Mouse (Mus musculus) lung, postnatal 10 days (tissue): ENCODE data around the gene Ms4a6d.
A peak's percentile ranks its signal among the peaks of the same experiment; 100 is the strongest.
"Not testable (repeated sequence)": the region's sequence is repeated elsewhere in the genome, so short reads cannot be mapped to it uniquely, and the experiment has no call there.

Experiments
- DNase-seq: peaks from one replicate; pipeline ENCODE4 v3.0.0; 2021

Gene Ms4a6d

GRCm38 (mm10) chr19:11604603-11605002, at the start of gene Ms4a6d:
Ms4a6d (minus strand) TSS chr19:11604849.
- no peak for DNase-seq

- DNase-seq: no peak
These were observed 44.9 kb upstream of the Ms4a6d start for GRCm38 (mm10) chr19:11649564-11649963.

DNA sequence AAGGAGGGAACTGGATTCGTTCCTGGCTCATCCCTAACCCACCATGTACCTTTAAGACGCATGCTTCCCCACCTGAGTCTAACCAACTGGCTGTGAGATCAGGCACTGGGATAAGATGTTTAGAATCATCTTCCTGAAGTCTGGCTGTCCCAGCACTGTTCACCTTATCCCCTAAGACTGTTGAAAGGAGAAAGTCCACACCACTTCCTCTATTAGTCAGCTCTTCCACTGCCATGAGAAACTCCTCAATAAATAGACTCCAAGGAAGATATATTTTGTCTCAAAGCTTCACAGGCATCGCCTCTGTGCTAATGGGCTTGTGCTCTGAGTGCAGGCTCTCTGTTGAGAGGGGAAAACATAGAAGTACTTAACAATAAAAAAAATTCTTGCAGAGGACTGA, 41.5 kb upstream of the Ms4a6d start:
- no peak for DNase-seq

DNA sequence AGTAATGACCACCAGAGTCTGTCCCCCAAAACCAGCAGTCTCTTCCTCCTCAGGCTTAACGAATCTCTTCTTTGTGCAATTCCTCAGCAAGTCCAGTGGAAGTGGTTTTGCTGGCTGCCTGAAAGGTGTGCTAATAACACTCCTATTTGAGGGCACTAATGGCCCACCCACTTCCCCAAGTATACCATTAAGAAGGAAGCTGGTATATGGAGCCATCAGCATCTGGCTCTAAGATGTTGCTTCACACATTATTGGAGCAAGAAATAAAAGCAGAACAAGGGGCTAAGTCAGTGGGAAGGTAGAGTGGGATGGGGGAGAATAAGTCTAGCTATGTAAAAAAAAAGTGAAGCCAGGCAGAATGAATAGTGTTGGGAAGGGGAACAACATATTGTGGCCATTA, 36.1 kb upstream of the Ms4a6d start, which contains the start of gene Ms4a3:
TSS of gene Ms4a3 (minus strand) at position 120 of the 400 bp plus-strand sequence.
- no peak for DNase-seq

DNA sequence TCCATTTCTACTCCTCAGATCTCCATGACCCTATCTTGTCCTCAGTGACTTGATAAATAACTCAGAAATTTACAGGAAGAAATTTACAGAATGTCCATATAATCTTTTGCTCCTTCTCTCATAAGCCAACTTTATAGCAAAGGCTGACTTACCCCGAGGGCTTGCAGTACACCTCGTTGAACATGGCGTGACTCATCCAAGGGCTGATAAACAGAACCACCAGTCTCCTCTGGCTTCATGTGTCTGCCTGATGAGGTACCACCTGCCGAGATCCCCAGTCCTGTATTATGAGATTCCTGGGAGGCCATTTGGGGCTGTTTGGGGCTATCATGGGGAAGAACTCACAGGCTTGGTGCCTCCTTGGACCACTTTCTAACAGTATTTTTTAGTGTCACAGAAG, 34.4 kb upstream of the Ms4a6d start:
- DNase-seq: no peak

GRCm38 (mm10) chr19:11635572-11635971, 30.9 kb upstream of the Ms4a6d start:
- no peak for DNase-seq

DNA sequence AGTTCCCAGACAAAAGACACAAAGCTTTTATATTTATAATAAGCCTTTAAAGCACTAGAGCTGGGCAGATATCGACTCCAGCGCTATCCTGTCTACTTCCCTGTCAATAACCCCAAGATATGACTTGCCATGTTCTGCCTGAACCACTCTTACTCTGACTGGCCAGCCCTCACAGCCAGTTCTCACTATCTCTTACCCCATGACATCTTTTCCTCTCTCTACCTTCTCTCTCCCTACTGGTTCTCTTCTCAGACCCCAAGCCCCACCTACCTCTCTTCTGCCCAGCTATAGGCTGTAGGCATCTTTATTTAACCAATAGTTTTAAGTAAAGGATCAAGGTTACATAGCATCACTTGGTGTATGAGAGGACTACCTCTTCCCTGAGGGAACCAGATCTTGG, 29.7 kb upstream of the Ms4a6d start:
- no peak for DNase-seq

GRCm38 (mm10) chr19:11633732-11634131, 29.1 kb upstream of the Ms4a6d start:
- no peak for DNase-seq

DNA sequence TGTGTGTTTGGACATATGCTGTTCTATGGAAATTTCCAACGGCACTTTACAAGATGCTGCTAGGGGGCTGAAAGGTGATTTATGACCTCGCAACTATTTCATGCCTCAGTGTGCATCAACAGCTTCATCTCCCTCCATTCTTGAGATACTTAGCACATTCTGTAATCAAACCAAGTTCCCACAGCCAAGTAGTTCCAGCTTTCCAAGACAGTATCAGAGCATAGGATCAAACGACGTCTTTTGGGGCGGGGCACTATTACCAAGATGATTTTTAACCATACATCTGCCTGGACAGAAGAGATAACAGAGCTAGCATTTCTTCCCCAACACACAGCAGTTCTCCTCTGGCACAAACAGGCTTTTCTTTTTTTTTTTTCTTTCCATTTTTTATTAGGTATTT, 20.6 kb upstream of the Ms4a6d start:
- DNase-seq: no peak

DNA sequence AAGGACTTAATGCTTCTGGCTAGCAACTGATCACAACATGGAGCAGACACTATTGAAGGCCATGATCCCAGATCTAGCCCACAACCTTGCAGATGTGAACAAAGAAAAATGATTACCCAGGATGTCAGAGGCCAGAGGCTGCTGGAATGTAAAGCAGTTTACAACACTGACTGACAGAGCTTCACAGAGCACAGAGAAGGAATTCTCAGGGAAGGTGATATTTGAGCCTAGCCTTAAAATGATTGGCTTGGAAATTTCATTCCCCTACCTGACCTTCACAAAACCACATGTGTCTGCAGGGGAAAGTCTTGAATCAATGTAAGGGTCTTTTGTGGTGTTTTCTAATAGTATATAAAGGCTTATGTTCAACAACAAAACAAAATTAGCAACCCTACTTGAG, 20.2 kb upstream of the Ms4a6d start:
- no peak for DNase-seq

GRCm38 (mm10) chr19:11623551-11623950, 18.9 kb upstream of the Ms4a6d start, which contains the start of gene Ms4a2:
Ms4a2 (minus strand) TSS chr19:11623719.
- no peak for DNase-seq

GRCm38 (mm10) chr19:11617983-11618382, 13.3 kb upstream of the Ms4a6d start:
- no peak for DNase-seq

GRCm38 (mm10) chr19:11614805-11615204, 10.2 kb upstream of the Ms4a6d start:
- no peak for DNase-seq

GRCm38 (mm10) chr19:11613776-11614443, 9.3 kb upstream of the Ms4a6d start:
- no peak for DNase-seq

- DNase-seq: no peak
These were observed 8.4 kb upstream of the Ms4a6d start for GRCm38 (mm10) chr19:11613084-11613483.

DNA sequence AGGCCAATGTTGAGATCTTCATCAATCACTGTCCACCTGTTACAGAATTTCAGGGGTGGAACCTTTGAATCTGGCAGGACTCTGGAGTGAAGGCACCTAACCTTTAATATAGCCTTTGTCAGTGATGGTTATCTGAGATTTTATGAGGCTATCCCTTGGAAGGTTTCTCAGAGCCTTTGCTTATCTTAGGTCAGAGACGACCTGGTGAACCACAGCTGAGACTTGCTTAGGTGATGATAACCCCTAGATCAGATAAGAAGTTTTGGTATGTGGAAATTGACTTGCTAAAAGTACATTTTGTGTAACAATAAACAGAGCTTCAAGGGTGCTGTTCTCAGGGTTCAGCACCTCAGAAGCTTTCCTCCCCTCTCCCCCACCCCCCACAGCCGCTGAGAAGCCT, 7.6 kb upstream of the Ms4a6d start:
- DNase-seq: no peak

DNA sequence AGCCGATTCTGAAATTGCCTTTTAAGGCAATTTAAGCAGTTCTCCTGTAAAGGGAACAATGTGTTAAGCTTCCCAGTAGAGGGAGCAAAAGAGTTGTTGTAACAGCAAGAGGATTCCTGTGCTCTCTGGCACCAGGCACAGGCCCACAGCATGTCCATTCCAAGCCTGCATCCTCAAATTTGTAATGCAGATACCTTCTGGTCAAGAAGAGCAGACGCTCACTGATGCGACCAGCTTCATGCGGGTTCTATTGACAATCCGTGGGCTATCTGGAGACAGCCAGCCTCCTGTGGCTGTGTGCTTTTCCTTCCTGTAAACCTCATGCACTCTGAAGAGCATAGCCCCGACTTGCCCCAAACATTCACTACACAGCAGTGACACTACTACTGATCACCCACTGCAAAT, 6.9 kb upstream of the Ms4a6d start:
- peak; percentile 62 for DNase-seq

DNA sequence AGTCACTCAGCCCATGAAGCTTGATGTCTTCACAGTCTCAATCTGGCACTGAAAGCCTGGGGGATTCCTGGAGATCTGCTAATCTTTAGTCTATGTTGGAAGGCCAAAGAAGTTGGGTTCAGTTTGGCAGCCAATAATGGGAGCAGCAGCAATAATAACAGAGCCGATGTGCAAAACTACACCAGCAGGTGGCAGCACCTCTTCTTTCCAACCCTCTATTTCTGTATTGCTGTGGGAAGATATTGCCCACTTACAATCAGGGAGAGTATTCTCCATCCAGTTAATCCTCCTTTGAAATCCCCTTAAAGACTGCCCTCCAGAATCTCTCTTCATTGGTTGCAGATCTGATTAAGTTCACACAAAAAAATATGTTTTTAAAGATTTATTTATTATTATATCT, 3.5 kb upstream of the Ms4a6d start:
- DNase-seq: peak; percentile 58

DNA sequence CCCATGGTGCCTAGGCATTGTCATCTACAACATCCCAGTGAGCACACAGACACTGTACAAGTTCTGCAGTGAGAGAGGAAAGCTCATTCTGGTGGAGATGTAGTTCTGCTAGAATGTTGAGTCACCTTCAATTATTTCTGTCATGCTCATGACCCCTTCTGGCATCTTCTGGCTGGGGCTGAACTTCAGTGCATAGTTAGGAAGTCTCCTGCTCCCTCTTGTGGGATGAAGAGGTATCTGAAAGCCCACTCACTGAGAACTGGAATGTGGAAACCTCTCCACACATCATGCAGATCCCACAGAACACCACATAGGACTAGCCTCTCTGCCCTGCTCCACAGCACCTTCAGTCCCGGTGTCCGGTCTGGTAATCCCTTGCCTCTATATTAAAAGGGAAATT, 2.6 kb downstream of the Ms4a6d start:
- DNase-seq: peak; percentile 60

- no peak for DNase-seq
These were observed 3.3 kb downstream of the Ms4a6d start for GRCm38 (mm10) chr19:11601349-11601748.

- DNase-seq: no peak
These were observed 14.7 kb downstream of the Ms4a6d start for GRCm38 (mm10) chr19:11589891-11590449.

DNA sequence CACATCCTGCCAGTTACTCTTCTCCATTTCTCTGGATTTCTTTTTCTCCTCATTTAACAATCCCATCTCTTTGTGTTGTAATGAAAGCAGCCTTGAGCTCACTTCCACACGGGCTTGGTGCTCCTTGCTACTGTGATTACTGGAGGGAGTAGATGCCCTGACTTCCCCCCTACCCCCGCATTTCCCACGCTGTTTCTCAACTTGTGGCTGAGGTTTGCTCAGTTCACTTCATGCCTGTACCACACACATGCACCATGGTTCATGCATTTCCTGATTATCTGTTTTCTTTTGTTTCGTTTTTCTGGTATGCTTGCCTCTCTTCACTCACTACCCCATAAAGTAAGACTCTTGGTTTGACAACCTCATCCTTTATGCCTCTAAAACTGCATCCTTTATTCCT, 15.4 kb downstream of the Ms4a6d start:
- DNase-seq: no peak

DNA sequence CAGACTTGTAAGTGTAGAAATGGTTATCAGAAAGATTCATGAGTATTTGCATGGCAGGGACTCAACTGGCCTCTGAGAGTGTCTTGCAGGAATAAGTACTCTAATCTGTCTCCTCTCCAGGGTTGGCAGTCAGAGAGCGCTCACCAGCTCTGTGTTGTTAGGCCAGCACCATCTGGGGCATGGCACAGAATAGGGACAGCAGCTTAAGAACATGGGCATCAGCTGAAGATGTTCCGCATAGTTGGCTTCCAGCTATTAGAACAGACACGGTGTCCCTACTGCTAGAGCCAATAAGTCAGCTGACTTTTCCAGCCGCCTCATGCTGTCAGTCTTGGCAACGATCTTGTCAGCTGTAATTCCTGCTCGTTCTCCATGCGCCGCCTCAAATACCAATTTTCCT, 29.7 kb downstream of the Ms4a6d start:
- DNase-seq: no peak

DNA sequence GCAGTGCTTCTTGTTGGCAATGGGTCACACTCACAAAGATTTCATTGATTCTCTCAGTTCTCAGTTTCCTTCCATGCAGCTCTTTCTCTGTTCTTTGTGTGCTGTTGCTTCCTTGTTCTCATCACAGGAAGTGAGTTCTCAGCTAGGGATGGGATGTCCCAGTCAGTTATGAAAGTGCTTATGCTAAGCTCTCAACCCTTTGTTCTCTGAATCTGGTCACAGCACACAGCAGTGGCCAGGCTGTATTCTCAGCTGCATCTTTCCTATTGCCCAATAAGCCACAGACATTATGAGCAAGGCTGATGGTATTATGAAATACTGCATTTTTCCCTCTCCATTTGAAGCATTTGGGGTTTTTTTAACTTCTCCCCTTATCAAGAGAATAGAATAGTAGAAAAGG, 45.1 kb downstream of the Ms4a6d start:
- DNase-seq: not testable (repeated sequence)

DNA sequence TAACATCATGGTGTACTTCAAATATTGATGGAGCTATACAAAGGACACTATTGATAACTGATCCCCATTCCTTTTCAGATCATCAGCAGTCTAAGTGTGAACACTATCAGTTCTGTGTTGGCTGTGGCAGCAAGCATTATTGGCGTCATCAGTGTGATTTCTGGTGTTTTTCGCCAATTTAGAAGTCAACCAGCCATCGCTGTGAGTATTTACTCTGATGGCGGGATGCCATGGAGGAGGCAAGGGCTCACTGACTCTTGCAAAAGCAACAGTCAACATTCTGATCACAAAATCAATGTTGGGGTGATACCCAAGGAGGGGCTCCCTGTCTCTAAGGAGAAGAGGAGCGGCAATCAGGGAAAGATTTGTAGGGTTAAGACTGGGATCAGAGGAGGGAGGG, 49.9 kb downstream of the Ms4a6d start:
- no peak for DNase-seq
